Mouse (Mus musculus) kidney, postnatal 0 days (tissue): Measurements from ENCODE around the gene Neb. TPM values are rescaled to one million over a fixed set of nuclear protein-coding genes. Genes with fewer than 3 reads are reported as not detected.

ENCODE experiments used
- ATAC-seq: fragments of 200-750 bp; cut with Nextera tagmentation; replicated peaks from 2 replicates; pipeline ENCODE4 v1.8.0; 2017; ENCODE audit warnings: low read depth, moderate number of reproducible peaks, moderate TSS enrichment, moderate library complexity; ENCODE audit not compliant: low FRiP score
- DNase-seq: peaks from one replicate; pipeline ENCODE4 v3.0.0-alpha.2; 2016; ENCODE audit warnings: low spot score
- H3K27ac ChIP-seq: fragments of 300-500 bp; sonication (generic); 2 replicates; pipeline ENCODE4 v1.5.1; 2014; ENCODE audit warnings: mild to moderate bottlenecking
- H3K27me3 ChIP-seq: fragments of 300-500 bp; sonication (generic); 2 replicates; pipeline ENCODE4 v1.6.1; 2014; ENCODE audit warnings: low read length, mixed read lengths; ENCODE audit not compliant: insufficient read depth
- H3K36me3 ChIP-seq: fragments of 300-500 bp; sonication (generic); 2 replicates; pipeline ENCODE4 v1.6.1; 2014; ENCODE audit warnings: low read length, mixed read lengths; ENCODE audit not compliant: insufficient read depth
- H3K4me1 ChIP-seq: fragments of 300-500 bp; sonication (generic); replicated peaks from 2 replicates; pipeline ENCODE4 v1.6.1; 2014; ENCODE audit warnings: antibody characterized with exemption, low read length, mixed read lengths; ENCODE audit not compliant: insufficient read depth
- H3K4me2 ChIP-seq: fragments of 300-500 bp; sonication (generic); 2 replicates; pipeline ENCODE4 v1.6.1; 2014; ENCODE audit warnings: mild to moderate bottlenecking, low read length, moderate library complexity, mixed read lengths
- H3K4me3 ChIP-seq: fragments of 300-500 bp; sonication (generic); replicated peaks from 2 replicates; pipeline ENCODE4 v1.5.1; 2014; ENCODE audit warnings: low read depth, low read length
- H3K9ac ChIP-seq: fragments of 300-500 bp; sonication (generic); 2 replicates; pipeline ENCODE4 v1.6.1; 2014; ENCODE audit warnings: low read depth, low read length
- H3K9me3 ChIP-seq: fragments of 300-500 bp; sonication (generic); replicated peaks from 2 replicates; pipeline ENCODE4 v1.6.1; 2016; ENCODE audit warnings: low read length, inconsistent platforms, mixed read lengths
- CTCF ChIP-seq: IDR thresholded peaks from 2 replicates; pipeline ENCODE4 v1.5.1; 2016; ENCODE audit warnings: antibody characterized with exemption, low read depth, mild to moderate bottlenecking, moderate library complexity
- whole genome bisulfite sequencing: fragments of 180-500 bp; shearing (Covaris S2); extraction: QIAGEN DNeasy Blood & Tissue Kit; methylation state at CpG from one replicate; pipeline ENCODE4 v1.1.7; 2014; 5-methylcytosine and 5-hydroxymethylcytosine counted together
- polyA plus RNA-seq: library from polyadenylated mRNA; unstranded; fragments of >200 nt; fragmentation: Nextera tagmentation; extraction: Ambion mirVana; gene quantifications from 2 replicates; pipeline ENCODE4 v1.2.1, GENCODE M21; 2015

Gene Neb
- polyA plus RNA-seq, 1 experiment from 2014 or later = 0.75 TPM

- TF ChIP-seq CTCF = peak; percentile 61
- peaks cover 48% of the 10 kb centered on the region for H3K36me3 ChIP-seq
Observed at GRCm38 (mm10) chr2:52406480-52406879, 28.2 kb upstream of the Neb start.

GRCm38 (mm10) chr2:52405238-52405637, 27.0 kb upstream of the Neb start:
- Histone ChIP-seq H3K27ac (no peak overlapping the region), H3K27me3 (no peaks in the 10 kb centered on the region), H3K36me3 (peaks cover 38% of the 10 kb centered on the region), H3K9me3 (peaks cover 4% of the 10 kb centered on the region; the same call in 1 of the 2 replicates), H3K4me2 (no peak overlapping the region), H3K4me3 (no peak overlapping the region), H3K4me1 (no peaks in the 10 kb centered on the region), H3K9ac (no peak overlapping the region)
- DNase-seq (no peak), ATAC-seq (no peak)
- TF ChIP-seq CTCF = no peak
- 93% methylated on average over 5 of the region's 5 CpGs for WGBS

More at GRCm38 (mm10) chr2:52406480-52406879, 28.2 kb upstream of the Neb start:
- Histone ChIP-seq H3K9me3 (peaks cover 5% of the 10 kb centered on the region; the same call in 1 of the 2 replicates), H3K27me3 (no peaks in the 10 kb centered on the region), H3K4me3 (no peak overlapping the region), H3K4me1 (no peaks in the 10 kb centered on the region), H3K27ac (no peak overlapping the region), H3K4me2 (no peak overlapping the region), H3K9ac (no peak overlapping the region)
- ATAC-seq = no peak
- WGBS = 94% methylated on average over 1 of the region's 1 CpGs
- peak; percentile 26 for DNase-seq

GRCm38 (mm10) chr2:52394529-52394928, 16.3 kb upstream of the Neb start:
- H3K4me2 ChIP-seq = no peak overlapping the region
- TF ChIP-seq CTCF = no peak
- H3K9me3 ChIP-seq = no peaks in the 10 kb centered on the region
- no peaks in the 10 kb centered on the region for H3K4me1 ChIP-seq
- H3K27ac ChIP-seq = no peak overlapping the region
- no peak for ATAC-seq
- 84% methylated on average over 5 of the region's 5 CpGs for WGBS
- H3K9ac ChIP-seq = no peak overlapping the region
- no peaks in the 10 kb centered on the region for H3K36me3 ChIP-seq
- H3K27me3 ChIP-seq = no peaks in the 10 kb centered on the region
- no peak for DNase-seq
- no peak overlapping the region for H3K4me3 ChIP-seq

- 56% methylated on average over 2 of the region's 2 CpGs for WGBS
- Histone ChIP-seq H3K27ac (no peak overlapping the region), H3K36me3 (no peaks in the 10 kb centered on the region), H3K4me3 (no peak overlapping the region), H3K27me3 (no peaks in the 10 kb centered on the region), H3K4me2 (no peak overlapping the region), H3K9me3 (no peaks in the 10 kb centered on the region), H3K4me1 (peaks cover 5% of the 10 kb centered on the region; the same call in 1 of the 2 replicates), H3K9ac (no peak overlapping the region)
- no peak for TF ChIP-seq CTCF
- no peak for DNase-seq
- ATAC-seq = no peak
Observed at GRCm38 (mm10) chr2:52390415-52390975, 12.2 kb upstream of the Neb start.

GRCm38 (mm10) chr2:52389975-52390374, 11.7 kb upstream of the Neb start:
- Histone ChIP-seq H3K4me3 (no peak overlapping the region), H3K9me3 (no peaks in the 10 kb centered on the region), H3K27me3 (no peaks in the 10 kb centered on the region), H3K36me3 (no peaks in the 10 kb centered on the region), H3K9ac (no peak overlapping the region), H3K4me1 (peaks cover 5% of the 10 kb centered on the region; the same call in 1 of the 2 replicates), H3K27ac (no peak overlapping the region), H3K4me2 (no peak overlapping the region)
- DNase-seq = no peak
- ATAC-seq = no peak
- 68% methylated on average over 3 of the region's 3 CpGs for WGBS
- no peak for TF ChIP-seq CTCF

GRCm38 (mm10) chr2:52386451-52386850, 8.2 kb upstream of the Neb start:
- no peaks in the 10 kb centered on the region for H3K36me3 ChIP-seq

More at GRCm38 (mm10) chr2:52386451-52386850, 8.2 kb upstream of the Neb start:
- H3K4me3 ChIP-seq = no peak overlapping the region
- WGBS = 72% methylated on average over 6 of the region's 6 CpGs
- H3K27me3 ChIP-seq = no peaks in the 10 kb centered on the region
- no peak for TF ChIP-seq CTCF
- no peak for DNase-seq
- no peak overlapping the region for H3K9ac ChIP-seq
- H3K4me2 ChIP-seq = no peak overlapping the region
- no peaks in the 10 kb centered on the region for H3K9me3 ChIP-seq
- no peak overlapping the region for H3K27ac ChIP-seq
- H3K4me1 ChIP-seq = peaks cover 5% of the 10 kb centered on the region; the same call in 1 of the 2 replicates
- ATAC-seq = no peak
